Mouse (Mus musculus): ENCODE results near the gene Krt86.
"Not testable (repeated sequence)": the region's sequence is repeated elsewhere in the genome, so short reads cannot be mapped to it uniquely, and the experiment has no call there.

Gene Krt86

GRCm38 (mm10) chr15:101491431-101491830 is 18.2 kb downstream of the Krt86 start, which contains the start of gene Krt83:
Gene Krt83 (minus strand): TSS chr15:101491512.
- in situ Hi-C loops (cut with MboI; ENCODE audit: low sequenced_read_pairs) = no loop called here

GRCm38 (mm10) chr15:101492718-101493117 is 19.4 kb downstream of the Krt86 start:
- in situ Hi-C loops (cut with MboI; ENCODE audit: low sequenced_read_pairs) = no loop called here

DNA sequence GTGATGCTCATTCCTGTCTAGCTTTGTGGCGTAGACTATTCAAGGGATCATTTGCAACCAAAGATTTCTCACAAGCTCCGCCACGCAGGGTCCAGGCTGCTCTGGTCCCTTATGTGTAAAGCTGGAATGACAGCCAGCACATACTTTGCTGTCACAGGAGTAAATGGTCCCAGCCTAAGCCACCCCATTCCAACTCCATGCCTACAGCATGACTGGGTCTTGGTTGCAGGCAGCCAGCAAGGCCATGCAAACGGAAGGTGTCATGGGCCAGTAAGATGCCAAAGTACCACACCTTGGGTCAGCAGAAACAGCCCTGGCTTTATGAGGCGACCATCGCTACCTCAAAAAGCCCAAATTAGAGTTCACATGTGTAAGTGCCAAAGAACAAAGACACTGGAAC is 20.4 kb downstream of the Krt86 start:
- in situ Hi-C loops (cut with MboI; ENCODE audit: low sequenced_read_pairs) = no loop called here

GRCm38 (mm10) chr15:101494203-101494602 is 20.9 kb downstream of the Krt86 start:
- in situ Hi-C loops (cut with MboI; ENCODE audit: low sequenced_read_pairs) = no loop called here

DNA sequence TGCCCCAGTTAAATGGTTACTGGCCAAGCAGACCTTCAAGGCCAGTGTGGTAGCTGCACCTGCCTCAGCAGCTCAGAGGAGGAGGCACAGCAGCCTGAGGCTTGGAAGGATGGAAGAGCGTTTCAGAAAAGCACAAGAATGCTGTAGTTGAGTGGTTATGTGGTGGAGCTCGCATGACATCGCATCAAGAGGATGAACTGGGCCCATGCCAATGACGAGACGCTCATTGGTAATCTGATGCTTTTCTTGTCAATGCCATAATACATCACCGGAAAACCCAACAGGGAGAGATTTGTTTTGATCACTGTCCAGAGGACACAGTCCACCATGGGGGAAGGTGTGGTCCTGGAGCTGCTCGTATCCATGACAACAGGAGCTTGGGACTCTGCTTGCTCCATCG is 22.0 kb downstream of the Krt86 start:
- in situ Hi-C loops (cut with MboI; ENCODE audit: low sequenced_read_pairs) = no loop called here

GRCm38 (mm10) chr15:101497181-101497580 is 23.9 kb downstream of the Krt86 start:
- in situ Hi-C loops (cut with MboI; ENCODE audit: low sequenced_read_pairs) = no loop called here

- in situ Hi-C loops (cut with MboI; ENCODE audit: low sequenced_read_pairs) = no loop called here
Observed at GRCm38 (mm10) chr15:101506896-101507758, 33.8 kb downstream of the Krt86 start.

DNA sequence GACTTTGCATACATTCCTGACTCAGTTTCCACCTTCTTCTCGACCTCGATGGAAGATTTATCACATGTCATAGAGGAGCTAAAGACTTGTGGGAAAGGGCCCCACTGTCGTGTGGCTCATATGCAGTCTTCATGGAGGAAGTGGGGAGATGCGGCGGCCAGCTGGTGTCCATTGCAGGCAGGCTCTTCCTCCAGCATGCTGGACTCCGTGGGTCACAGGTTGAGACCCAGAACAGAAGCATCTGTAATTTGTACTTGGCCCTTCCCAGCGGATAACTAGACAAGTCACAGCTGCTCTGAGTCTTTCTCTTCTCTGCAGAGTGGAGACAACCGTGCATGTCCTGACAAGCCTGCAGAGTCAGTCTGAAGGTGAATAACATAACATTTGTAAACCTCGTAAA is 35.0 kb downstream of the Krt86 start:
- in situ Hi-C loops (cut with MboI; ENCODE audit: low sequenced_read_pairs) = no loop called here

- in situ Hi-C loops (cut with MboI; ENCODE audit: low sequenced_read_pairs) = not testable (repeated sequence)
Observed at GRCm38 (mm10) chr15:101517161-101517560, 43.9 kb downstream of the Krt86 start, which contains the start of gene Gm49425. Gene Gm49425 (minus strand): TSS chr15:101517261.

DNA sequence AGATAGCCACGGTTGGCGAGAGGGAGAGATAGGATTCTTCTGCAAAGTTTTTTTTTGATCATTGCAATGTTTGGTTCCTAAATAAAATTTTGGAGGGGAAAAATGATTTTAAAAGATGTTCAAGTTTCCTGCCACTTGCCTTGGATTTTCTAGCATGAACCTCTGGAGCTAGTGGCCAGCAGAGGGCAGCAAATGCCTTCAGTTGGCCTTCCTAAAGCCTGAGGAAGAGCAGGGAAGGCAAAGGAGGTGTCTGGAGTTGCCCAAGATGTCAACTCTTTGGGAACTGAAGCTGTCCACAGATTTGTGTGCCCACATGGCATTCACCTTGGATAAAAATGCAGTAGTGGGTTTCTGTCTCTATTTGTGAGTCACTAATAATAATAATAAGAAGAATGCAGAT is 46.5 kb downstream of the Krt86 start:
- in situ Hi-C loops (cut with MboI; ENCODE audit: low sequenced_read_pairs) = loop anchor here (5.0 to 10.0 kb wide), 2 partner anchors 463 to 545 kb away; no protein-coding TSS in a partner anchor

DNA sequence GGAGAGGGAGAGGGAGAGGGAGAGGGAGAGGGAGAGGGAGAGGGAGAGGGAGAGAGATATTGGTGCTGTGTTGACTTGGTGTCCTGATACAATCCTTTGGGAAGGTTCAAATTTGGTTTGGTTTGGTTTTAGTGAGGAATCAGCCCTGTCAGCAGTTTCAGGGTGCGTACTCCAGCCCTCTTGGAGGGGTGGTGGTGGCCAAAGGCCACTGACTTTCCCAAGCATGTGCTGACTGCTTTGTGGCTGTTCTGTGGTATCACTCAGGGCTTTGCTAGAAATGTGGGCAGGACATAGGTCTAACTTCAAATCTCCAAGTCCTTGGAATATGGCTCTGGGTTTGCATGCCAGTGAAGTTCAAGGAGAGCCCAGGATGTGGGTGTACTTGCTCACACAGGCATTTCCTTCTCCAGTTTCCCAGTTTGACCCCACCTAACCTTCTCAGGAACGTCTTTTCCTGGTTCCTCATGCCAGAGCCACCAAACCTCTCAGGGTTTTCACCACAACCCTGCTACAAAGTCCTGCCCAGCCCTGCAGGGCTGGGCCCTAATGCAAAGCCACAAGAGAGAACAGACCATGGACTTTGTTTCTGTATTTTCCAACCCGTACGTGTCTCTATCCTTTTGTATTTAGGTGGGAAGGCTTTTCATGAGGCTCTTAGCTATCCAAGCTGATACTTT is 49.4 kb downstream of the Krt86 start:
- in situ Hi-C loops (cut with MboI; ENCODE audit: low sequenced_read_pairs) = loop anchor here (5.0 to 10.0 kb wide), 2 partner anchors 460 to 542 kb away; no protein-coding TSS in a partner anchor
